Mouse (Mus musculus): ENCODE data around the gene Yipf7.

The Yipf7 gene

GRCm38 (mm10) chr5:69542489-69542888 lies at the start of gene Yipf7:
TSS of gene Yipf7 (minus strand) at chr5:69542648.
- DNase-seq (ENCODE audit: low spot score in 2 of 2) = no peak

- peak; percentile 74 to 85 for DNase-seq (ENCODE audit: low spot score in 2 of 2)
Observed at GRCm38 (mm10) chr5:69591640-69592461, 49.4 kb upstream of the Yipf7 start, which contains the start of gene Gnpda2. TSS of gene Gnpda2 (minus strand) at chr5:69592340.

GRCm38 (mm10) chr5:69557404-69557935 lies 15.0 kb upstream of the Yipf7 start:
- DNase-seq (ENCODE audit: low spot score in 2 of 2) = no peak

- DNase-seq (ENCODE audit: low spot score in 2 of 2) = peak; percentile 90 to 93
Observed at GRCm38 (mm10) chr5:69556628-69557403, 14.4 kb upstream of the Yipf7 start, which contains the start of gene Guf1. TSS of gene Guf1 (plus strand) at chr5:69556923.

- no peak for DNase-seq (ENCODE audit: low spot score in 2 of 2)
Observed at GRCm38 (mm10) chr5:69541680-69542079, 768 bp downstream of the Yipf7 start.

GRCm38 (mm10) chr5:69523944-69524343 lies 18.5 kb downstream of the Yipf7 start:
- no peak for DNase-seq (ENCODE audit: low spot score in 2 of 2)

GRCm38 (mm10) chr5:69522064-69522463 lies 20.4 kb downstream of the Yipf7 start:
- DNase-seq (ENCODE audit: low spot score in 2 of 2) = no peak

GRCm38 (mm10) chr5:69520661-69521278 lies 21.7 kb downstream of the Yipf7 start:
- DNase-seq (ENCODE audit: low spot score in 2 of 2) = peak in 1 of 2 experiments; percentile 7

GRCm38 (mm10) chr5:69512203-69512602 lies 30.2 kb downstream of the Yipf7 start:
- no peak for DNase-seq (ENCODE audit: low spot score in 2 of 2)

GRCm38 (mm10) chr5:69511631-69512030 lies 30.8 kb downstream of the Yipf7 start:
- no peak for DNase-seq (ENCODE audit: low spot score in 2 of 2)

- DNase-seq (ENCODE audit: low spot score in 2 of 2) = no peak
Observed at GRCm38 (mm10) chr5:69507045-69507444, 35.4 kb downstream of the Yipf7 start.

- no peak for DNase-seq (ENCODE audit: low spot score in 2 of 2)
Observed at GRCm38 (mm10) chr5:69489046-69489445, 53.4 kb downstream of the Yipf7 start.

- DNase-seq (ENCODE audit: low spot score in 2 of 2) = no peak
Observed at GRCm38 (mm10) chr5:69467520-69467919, 74.9 kb downstream of the Yipf7 start.

All from urinary bladder, postnatal 36 days (tissue).